Mouse (Mus musculus): ENCODE results near the gene Setd1a.
"Not testable (repeated sequence)": the region's sequence is repeated elsewhere in the genome, so short reads cannot be mapped to it uniquely, and the experiment has no call there.

Setd1a gene

DNA sequence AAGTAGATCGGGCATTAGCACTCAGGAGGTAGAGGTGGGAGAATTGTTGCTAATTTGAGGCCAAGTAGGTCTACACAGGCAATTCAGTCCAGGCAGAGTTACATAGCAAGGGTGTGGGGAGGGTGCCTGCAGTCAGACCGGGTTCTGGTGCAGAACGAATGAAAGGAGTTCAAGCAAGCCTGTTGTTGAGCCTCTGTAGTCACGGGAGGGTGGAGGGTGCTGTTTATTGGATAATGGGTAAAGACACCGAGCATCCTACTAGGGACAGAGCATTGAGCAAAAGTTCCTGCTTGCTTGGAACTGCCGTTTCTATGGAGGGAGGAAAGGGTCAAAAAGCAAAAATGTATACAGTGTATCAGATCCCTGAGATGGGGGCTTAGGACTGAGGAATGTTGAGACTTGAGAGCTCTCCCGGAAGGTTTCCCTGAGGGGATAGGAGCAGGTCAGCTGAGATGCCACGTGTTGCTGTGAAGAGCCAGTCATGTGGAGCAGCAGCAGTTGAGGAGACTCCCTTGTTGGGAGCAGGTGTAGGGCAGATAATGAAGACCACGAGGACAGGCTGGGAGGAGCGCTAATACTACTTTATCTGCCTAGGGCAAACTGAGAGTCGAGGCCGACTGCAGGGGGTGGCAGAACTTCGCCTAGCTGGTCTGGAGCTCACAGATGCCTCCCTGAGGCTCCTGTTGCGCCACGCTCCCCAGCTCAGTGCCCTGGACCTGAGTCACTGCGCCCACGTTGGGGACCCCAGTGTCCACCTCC lies 9.4 kb upstream of the Setd1a start:
- no peak for DNase-seq

DNA sequence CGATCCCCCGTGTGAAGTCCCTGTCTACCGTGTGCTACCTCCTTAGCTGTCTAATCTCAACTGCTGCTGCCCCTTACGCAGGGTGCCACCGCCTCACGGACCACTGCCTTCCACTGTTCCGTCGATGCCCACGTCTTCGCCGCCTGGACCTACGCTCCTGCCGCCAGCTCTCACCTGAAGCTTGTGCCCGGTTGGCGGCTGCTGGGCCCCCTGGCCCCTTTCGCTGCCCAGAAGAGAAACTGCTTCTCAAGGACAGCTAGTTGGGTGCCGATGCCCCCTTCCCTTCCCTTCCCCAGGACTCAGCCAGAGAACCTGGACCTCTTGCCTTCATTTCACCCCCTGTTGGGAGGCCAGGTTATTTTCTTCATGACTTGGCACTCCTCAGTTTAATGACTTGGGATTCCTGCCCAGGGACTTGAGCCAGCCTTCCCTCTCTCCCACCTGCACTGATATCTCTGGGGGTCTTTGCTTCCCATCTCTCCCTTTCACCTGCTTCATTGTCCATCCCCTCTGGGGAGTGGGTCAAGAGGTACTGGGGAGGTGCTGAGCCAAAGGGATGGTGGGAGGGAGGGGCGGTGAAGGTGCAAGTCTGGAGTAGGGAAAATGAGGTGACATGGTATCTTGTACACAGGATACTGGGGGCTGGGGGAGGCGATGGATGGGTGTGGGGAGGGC lies 8.7 kb upstream of the Setd1a start:
- DNase-seq = no peak

DNA sequence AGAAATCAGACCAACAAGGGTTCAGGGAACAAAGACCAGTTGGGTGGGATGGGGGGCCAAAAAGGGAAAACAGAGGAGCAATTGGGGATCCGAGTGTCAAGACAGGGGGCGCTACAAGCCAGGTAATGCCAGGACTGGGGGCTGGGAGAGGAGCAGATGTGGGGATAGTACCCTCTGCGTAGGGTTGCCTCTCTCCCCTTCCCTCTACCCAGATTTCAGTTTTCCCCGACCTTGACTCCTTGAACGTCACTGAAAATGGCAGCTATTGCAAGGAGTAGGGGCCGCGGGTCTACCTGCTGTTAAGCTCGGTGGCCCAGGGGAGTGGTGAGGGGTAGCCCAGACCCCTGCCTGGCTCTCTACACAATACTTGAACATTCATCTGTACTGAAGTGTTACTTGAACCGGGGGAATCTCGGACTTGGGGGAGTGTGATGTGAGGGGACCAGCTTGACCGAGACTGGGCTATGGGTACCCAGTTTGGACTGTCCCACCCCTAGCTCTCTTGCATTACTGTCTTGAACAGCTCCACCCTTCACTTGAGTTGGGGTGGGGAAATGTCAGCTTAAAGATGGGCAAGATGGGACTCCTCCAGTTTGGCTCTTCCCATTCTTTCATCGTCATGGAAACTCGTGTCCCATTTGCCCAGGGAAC lies 8.0 kb upstream of the Setd1a start:
- DNase-seq = no peak

DNA sequence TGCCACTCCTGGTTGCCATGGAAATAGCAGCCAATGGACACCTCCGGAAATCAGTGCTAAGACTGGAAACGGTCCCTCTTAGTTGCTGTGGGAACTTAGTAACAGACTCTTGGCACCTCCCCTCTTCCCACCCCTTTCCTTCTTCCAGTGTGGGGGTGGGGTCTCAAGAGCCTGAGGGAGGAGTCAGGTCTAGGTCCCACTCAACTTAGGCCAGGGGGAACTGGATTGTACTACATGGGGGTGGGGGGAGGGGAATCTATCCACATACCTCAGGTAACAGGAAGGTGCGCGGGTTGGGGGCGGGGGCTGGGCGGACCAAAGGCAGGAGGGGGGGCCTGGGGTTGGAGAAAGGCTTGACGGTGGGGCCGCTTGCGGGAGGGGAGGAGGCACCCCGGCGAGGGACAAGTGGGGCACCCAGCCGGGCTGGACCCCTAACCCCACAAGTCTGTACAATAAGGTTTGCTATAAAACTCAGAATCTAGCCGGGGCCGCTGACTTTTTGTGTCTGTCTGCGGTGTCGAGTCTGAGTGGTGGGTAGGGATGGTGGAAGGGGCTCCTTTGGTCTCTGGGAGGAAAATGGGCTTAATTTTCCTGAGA lies 7.4 kb upstream of the Setd1a start:
- peak; percentile 95 for DNase-seq

DNA sequence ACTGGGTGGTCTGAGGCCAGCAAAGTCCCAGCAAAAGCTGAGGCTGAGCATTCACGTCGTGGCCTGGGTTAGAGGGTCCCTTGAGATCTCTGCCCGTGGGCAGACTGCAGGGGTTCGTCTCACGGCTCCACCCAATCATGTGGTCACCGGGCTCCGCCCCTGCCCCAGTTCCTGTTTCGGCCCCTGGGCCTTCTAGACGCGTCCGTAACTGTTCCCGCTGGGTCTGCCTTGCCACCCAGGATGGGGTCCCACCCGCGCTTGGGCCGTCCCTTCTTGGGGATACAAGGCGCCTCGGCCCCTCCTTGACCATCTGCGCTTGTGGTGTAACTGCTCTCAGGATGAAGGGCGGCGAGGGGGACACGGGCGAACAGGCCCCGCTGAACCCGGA lies 6.8 kb upstream of the Setd1a start, which contains the start of gene Orai3:
TSS of gene Orai3 (plus strand) at position 165 of the 388 bp plus-strand sequence.
- DNase-seq = peak; percentile 90

DNA sequence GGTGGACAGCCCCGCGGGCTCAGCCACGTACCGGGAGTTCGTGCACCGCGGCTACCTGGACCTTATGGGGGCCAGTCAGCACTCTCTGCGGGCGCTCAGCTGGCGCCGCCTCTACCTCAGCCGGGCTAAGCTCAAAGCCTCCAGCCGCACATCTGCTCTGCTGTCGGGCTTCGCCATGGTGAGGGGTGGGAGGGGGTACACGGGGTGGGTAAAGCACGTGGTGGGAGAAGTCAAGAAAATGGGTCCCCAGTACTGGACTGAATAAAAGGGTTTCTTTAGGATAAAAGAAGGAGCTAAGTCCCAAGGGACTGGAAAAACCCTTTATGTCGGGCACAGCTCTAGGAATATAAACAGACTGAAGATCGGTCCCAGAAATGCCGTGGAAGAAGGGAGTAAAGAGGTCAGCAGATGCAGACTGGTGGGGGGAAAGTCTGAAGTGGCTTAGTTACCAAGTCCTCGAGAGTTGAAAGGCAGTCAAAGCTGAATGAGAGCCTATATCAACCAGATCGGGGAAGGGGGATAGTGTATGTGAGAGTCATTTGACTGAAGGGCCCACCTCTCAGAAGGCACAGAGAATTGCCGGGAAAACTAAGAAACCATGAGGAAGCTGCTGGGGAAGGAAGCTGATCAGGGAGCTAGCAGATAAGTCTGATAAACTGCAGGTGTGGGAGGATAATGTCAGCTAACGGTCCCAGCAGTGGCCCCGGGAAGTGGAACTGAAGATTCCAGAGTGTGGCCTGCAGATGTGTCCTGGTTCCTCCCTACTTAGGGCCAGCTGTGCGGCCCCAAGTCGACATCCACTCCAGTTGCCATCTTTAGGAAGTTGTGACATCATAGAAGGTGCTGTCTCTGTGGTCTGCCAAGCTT lies 6.2 kb upstream of the Setd1a start:
- DNase-seq = no peak

DNA sequence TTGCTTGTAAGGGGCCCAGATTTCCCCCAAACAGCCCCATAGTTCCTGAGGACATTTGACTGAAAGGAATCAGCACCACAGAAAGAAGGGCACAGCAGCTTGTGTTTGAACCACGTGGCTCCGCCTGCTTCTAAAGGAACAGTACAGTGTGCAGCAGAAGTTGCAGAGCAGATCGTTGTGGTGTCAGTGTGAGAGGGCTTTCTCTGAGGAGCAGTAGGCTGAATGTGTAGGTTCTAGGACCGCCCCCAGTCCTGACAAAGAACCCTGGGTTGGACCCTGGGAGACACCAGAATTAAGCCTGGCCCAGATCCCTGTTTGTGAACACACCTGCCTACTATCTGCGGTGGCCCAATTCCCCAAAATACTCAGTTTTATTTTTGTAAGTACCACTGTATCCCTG lies 5.2 kb upstream of the Setd1a start:
- DNase-seq = no peak

DNA sequence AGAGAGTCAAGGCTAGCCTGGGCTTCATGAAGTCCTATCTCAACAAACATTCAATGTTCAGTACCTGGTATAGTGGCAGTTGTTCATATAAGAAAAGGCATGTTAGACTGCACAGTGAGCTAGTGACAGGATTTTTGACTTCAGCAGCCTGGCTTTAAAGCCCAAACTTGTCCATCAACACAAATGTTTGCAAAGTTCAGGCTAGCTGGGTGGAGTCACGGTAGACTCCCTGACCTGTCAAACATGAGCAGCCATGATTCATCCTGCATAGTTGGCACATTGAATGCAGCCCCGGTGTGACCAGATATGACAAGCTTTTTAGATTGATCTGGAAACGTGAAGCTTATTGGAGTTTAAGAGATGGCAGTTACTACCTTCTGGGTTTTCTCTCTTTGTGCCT lies 4.4 kb upstream of the Setd1a start:
- DNase-seq = no peak

DNA sequence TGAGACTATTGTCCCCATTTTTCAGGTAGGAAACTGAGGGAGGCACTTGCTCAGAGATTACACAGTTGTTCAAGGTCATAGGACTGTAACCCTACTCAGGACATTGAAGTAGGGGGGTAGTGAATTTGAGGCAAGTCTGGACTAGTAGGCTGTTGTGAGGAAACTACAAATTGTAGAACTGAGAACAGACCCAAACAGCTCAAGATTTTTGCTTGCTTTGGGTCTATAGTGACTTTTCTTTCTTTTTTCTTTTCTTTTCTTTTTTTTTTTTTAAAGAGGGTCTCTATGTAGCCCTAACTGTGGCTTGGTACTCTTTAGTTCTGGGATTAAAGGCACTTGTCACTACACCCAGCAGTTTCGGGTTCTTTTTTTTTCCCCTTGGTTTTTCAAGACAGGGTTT lies 3.9 kb upstream of the Setd1a start:
- no peak for DNase-seq

DNA sequence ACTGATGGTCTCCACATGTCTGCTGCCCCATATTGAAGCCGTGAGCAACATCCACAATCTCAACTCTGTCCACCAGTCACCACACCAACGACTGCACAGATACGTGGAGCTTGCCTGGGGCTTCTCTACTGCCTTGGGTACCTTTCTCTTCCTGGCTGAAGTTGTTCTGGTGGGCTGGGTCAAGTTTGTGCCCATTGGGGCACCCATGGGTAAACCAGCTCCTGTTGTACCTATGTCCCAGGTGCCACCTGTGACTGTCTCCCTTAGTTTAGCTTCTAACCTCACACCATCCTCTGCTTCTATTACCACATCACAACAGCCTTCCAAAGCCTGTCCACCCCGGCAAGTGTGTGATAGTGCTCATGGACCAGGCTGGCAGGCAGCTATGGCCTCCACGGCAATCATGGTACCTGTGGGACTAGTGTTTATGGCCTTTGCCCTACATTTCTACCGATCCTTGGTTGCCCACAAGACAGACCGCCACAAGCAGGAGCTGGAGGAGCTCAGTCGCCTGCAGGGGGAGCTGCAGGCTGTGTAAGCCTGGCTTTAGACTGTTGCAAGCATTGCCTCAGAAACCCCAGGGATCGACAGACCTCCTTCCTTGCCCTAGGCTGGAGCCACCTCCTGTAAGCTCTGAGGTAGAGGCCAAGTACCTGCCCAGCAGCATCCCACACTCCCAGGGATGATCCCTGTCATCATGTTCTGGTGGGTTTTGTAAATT lies 2.6 kb upstream of the Setd1a start:
- DNase-seq = peak; percentile 73

DNA sequence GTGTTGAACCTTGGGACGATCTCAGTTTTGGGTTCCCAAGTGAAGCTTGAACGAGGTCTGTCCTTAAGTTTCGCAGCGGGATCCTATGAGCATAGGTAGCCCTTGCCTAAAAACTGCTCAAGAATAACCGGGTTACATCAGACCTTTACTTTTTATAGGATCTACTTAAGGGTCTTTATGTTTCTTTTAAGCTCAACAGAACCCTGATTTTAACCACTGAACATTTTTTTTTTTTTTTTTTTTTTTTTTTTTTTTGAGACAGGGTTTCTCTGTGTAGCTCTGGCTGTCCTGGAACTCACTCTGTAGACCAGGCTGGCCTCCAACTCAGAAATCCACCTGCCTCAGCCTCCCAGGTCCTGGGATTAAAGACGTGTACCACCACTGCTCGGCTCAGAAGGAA lies 633 bp upstream of the Setd1a start:
- DNase-seq = not testable (repeated sequence)

DNA sequence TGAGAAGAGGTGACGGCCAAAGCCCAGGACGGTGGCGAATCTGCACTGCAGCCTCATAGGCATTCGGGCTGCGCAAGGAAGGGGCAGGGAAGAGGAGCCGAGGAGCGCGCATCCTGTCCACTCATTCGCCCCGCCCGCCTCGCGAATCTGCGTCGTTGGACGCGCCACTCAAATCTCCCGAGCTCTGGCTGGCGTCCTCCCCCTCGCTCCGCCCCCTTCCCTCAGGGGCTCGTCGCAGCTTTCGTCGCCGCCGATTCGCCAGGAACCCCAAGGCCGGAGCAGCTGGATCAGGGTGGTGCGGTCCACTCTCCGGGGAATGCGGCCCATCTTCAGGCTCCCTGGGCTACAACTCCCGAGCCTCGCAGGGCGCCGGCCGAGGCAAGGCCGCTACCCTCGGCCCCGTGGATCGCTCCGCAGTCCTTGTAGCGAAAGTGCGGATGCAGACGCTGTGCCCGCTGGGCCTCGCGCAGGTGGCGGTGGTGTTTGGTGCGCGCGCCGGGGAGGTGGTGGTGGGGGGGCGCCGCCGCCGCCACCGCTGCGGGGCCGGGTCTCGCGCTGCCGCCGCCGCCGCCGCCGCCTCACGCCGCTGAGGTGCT lies 506 bp downstream of the Setd1a start:
- peak; percentile 97 for DNase-seq

DNA sequence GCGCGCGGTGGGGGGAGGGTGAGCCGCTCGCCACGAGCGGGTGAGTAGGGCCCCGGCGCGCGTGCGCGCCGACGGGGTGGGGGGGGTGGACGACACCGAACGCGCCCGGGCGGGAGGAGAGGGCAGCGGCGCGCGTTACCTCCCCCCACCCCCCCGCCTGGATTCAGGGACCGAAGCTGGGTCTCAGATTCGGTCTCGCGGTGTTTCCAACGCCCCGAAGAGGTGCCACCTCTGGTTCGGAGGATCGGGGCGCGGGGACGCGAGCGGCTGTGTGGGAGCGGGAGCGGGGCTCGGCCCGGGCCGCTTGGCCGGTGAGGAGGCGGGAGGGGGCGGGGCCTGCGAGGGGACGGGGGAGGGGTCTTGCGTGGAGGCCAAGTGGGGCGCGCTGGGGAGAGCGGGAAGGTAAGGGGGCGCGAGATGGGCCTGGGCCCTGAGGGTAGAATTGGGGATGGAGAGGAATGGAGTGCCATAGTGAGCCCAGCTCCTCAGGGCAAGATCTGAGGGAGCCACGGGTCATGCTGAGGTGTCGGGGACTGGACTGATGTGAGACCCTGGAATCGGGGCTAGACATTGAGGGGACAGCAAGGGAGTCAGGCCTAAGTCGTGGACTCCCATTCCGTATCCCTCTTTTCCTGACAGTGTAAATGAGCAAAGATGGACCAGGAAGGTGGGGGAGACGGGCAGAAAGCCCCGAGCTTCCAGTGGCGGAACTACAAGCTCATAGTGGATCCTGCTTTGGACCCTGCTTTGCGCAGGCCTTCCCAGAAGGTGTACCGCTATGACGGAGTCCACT lies 1.2 kb downstream of the Setd1a start:
- DNase-seq = peak; percentile 62

DNA sequence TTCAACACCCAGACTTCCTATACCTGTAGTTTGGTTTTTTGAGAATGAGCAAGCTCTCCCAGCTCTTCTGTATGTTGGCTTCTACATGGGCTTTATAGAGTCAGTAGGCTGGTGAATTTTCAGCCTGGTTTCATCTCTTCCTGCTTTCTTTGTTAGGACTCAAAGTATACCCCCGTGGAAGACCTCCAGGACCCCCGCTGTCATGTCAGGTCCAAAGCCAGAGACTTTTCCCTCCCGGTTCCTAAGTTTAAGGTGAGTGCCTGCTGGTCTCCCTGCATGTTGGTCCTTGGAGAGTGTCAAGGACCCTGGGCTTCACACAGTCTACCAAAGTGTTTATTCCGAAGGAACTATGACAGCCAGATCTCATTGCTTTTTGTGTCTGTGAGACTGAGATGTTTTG lies 1.9 kb downstream of the Setd1a start:
- DNase-seq = no peak

DNA sequence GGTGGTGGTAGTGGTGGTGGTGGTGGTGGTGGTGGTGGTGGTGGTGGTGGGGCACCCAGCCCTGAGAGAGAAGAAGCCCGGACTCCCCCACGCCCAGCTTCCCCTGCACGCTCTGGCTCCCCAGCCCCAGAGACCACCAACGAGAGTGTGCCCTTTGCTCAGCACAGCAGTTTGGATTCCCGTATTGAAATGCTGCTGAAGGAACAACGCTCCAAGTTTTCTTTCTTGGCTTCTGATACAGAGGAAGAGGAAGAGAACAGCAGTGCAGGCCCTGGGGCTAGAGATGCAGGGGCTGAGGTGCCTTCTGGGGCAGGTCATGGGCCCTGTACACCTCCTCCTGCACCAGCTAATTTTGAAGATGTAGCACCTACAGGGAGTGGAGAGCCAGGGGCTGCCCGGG lies 8.8 kb downstream of the Setd1a start, which contains the start of gene Gm49388:
TSS of gene Gm49388 (plus strand) at position 301 of the 400 bp plus-strand sequence.
- DNase-seq = no peak

DNA sequence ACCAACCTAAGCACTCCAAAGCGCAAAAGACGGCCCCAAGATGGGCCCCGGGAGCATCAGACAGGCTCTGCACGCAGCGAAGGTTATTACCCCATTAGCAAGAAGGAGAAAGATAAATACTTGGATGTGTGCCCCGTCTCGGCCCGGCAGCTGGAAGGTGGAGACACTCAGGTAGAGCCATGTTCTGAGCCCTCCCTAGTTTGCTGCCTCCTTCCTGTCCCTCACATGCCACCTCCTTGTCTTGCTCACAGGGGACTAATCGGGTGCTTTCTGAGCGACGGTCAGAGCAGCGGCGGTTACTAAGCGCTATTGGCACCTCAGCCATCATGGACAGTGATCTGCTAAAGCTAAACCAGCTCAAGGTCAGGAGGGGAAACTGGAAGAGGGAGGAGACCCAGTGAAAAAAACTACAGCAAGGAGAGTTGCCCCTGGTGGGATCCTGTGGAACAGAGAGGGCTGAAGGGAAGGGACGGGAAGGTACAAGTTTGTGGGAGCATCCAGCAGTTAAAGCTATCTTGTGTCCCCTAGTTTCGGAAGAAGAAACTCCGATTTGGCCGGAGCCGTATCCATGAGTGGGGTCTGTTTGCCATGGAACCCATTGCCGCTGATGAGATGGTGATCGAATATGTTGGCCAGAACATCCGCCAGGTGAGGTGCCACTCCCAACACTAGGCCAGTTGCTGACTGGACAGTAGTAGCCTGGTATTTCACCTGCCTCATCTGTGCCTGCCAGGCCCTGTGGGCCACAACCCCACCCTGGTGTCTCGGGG lies 20.8 kb downstream of the Setd1a start:
- no peak for DNase-seq

DNA sequence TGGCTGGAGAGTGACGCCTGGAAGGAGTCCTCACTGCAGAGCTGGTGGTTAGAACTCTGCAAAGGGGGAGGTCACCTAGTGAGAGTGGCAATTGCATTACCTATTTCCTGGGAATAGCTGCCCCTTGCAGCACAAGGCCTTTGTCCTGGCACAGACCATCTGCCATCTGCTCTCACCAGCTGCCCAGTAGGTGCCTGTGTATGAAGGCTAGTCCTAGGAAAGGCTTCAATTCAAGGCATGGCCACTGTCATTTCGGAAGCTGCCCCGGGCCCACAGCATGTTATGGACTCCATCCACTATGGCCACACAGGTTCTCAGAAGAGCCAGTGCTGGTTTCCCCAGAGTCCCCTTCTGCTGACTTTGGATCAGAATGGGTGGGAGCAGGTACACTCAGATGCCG lies 22.1 kb downstream of the Setd1a start:
- no peak for DNase-seq

DNA sequence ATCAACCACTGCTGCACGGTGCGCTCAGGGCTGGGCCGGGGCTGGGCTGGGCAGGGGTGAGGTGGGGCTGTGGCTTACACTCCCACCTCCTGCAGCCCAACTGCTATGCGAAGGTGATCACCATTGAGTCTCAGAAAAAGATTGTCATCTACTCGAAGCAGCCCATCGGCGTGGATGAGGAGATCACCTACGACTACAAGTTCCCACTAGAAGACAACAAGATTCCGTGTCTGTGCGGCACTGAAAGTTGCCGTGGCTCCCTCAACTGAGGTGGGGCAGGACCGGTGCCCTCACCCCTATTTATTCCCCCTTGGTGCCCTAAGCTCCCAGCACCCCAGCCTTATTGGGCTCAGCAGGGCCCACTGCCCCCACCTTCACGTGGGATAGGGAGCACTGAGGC lies 22.7 kb downstream of the Setd1a start:
- no peak for DNase-seq

DNA sequence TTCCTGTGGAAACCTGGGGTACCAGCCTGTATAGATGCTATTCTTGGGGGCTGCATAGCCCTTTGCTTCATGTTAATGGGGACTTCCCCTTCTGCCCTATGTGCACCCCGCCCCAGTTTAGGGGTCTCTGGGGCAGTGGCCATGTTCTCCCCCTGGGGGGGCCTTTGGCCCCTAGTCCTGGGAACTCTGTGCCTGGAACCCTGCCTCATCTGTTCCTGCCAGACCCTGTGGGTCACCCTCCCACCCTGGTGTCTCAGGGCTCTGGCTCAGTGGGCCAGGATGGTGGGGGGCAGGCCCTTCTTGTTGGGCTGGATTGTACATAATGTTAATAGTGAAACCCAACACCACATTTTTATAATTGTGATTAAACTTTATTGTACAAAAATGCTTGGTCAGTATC lies 23.3 kb downstream of the Setd1a start:
- no peak for DNase-seq

Measured in lung, postnatal 14 days (tissue).